Mouse (Mus musculus) forebrain, embryonic 16.5 days (tissue): ENCODE results near the gene Sorcs2. TPM values are rescaled to one million over a fixed set of nuclear protein-coding genes. Genes with fewer than 3 reads are reported as not detected.

Source experiments
- ATAC-seq: fragments of 200-750 bp; cut with Nextera tagmentation; 2 replicates; pipeline ENCODE4 v1.8.0; 2017; ENCODE audit warnings: mild to moderate bottlenecking, moderate library complexity
- H3K27ac ChIP-seq: fragments of 300-500 bp; sonication (generic); 2 replicates; pipeline ENCODE4 v1.5.1; 2014; ENCODE audit warnings: low read length, control low read depth
- H3K27me3 ChIP-seq: fragments of 300-500 bp; sonication (generic); replicated peaks from 2 replicates; pipeline ENCODE4 v1.6.1; 2014; ENCODE audit warnings: low read length; ENCODE audit not compliant: control insufficient read depth, insufficient read depth
- H3K36me3 ChIP-seq: fragments of 300-500 bp; sonication (generic); 2 replicates; pipeline ENCODE4 v1.6.1; 2014; ENCODE audit not compliant: control insufficient read depth, insufficient read depth
- H3K4me1 ChIP-seq: fragments of 300-500 bp; sonication (generic); replicated peaks from 2 replicates; pipeline ENCODE4 v1.6.1; 2014; ENCODE audit warnings: low read length; ENCODE audit not compliant: control insufficient read depth, insufficient read depth
- H3K4me2 ChIP-seq: fragments of 300-500 bp; sonication (generic); 2 replicates; pipeline ENCODE4 v1.6.1; 2014; ENCODE audit warnings: mild to moderate bottlenecking, low read length, control low read depth
- H3K4me3 ChIP-seq: fragments of 300-500 bp; sonication (generic); replicated peaks from 2 replicates; pipeline ENCODE4 v1.5.1; 2014; ENCODE audit warnings: mild to moderate bottlenecking, low read length, control low read depth
- H3K9ac ChIP-seq: fragments of 300-500 bp; sonication (generic); replicated peaks from 2 replicates; pipeline ENCODE4 v1.6.1; 2014; ENCODE audit warnings: low read depth, low read length, control low read depth
- H3K9me3 ChIP-seq: fragments of 300-500 bp; sonication (generic); 2 replicates; pipeline ENCODE4 v1.6.1; 2016; ENCODE audit warnings: low read length; ENCODE audit not compliant: control insufficient read depth
- WGBS: fragments of 180-500 bp; shearing (Covaris S2); extraction: QIAGEN DNeasy Blood & Tissue Kit; methylation state at CpG from one replicate; pipeline ENCODE4 v1.1.7; 2014; 5-methylcytosine and 5-hydroxymethylcytosine counted together
- polyA plus RNA-seq: library from polyadenylated mRNA; unstranded; fragments of >200 nt; fragmentation: Nextera tagmentation; extraction: Ambion mirVana; gene quantifications from 2 replicates; pipeline ENCODE4 v1.2.1, GENCODE M21; 2015

The Sorcs2 gene
- polyA plus RNA-seq, 1 experiment from 2014 or later, result 7.0 TPM

GRCm38 (mm10) chr5:36083869-36084565 lies 313.9 kb downstream of the Sorcs2 start:
- Histone ChIP-seq H3K4me3 (no peak overlapping the region), H3K4me1 (peaks cover 11% of the 10 kb centered on the region), H3K9ac (no peak overlapping the region), H3K4me2 (no peak overlapping the region), H3K27me3 (no peaks in the 10 kb centered on the region), H3K9me3 (no peaks in the 10 kb centered on the region), H3K36me3 (no peaks in the 10 kb centered on the region), H3K27ac (no peak overlapping the region)
- 82% methylated on average over 9 of the region's 9 CpGs for WGBS
- ATAC-seq, result no peak

GRCm38 (mm10) chr5:36081021-36081420 lies 316.9 kb downstream of the Sorcs2 start:
- WGBS, result 60% methylated on average over 8 of the region's 8 CpGs
- no peak overlapping the region for H3K27ac ChIP-seq
- H3K4me1 ChIP-seq, result peaks cover 11% of the 10 kb centered on the region
- no peaks in the 10 kb centered on the region for H3K27me3 ChIP-seq
- no peak overlapping the region for H3K9ac ChIP-seq
- no peaks in the 10 kb centered on the region for H3K36me3 ChIP-seq
- H3K4me3 ChIP-seq, result no peak overlapping the region
- H3K9me3 ChIP-seq, result no peaks in the 10 kb centered on the region
- ATAC-seq, result no peak
- no peak overlapping the region for H3K4me2 ChIP-seq

- Histone ChIP-seq H3K27me3 (no peaks in the 10 kb centered on the region), H3K4me1 (no peaks in the 10 kb centered on the region), H3K27ac (no peak overlapping the region), H3K9ac (no peak overlapping the region), H3K4me3 (no peak overlapping the region), H3K4me2 (no peak overlapping the region), H3K36me3 (no peaks in the 10 kb centered on the region), H3K9me3 (no peaks in the 10 kb centered on the region)
- 39% methylated on average over 5 of the region's 5 CpGs for WGBS
- no peak for ATAC-seq
Observed at GRCm38 (mm10) chr5:36075172-36076074, 322.5 kb downstream of the Sorcs2 start.

- H3K9me3 ChIP-seq, result no peaks in the 10 kb centered on the region
- peak; percentile 49; the same call in 1 of the 2 replicates for ATAC-seq
- H3K36me3 ChIP-seq, result no peaks in the 10 kb centered on the region
- no peak overlapping the region for H3K27ac ChIP-seq
- H3K4me2 ChIP-seq, result no peak overlapping the region
- H3K9ac ChIP-seq, result no peak overlapping the region
- no peak overlapping the region for H3K4me3 ChIP-seq
- no peaks in the 10 kb centered on the region for H3K27me3 ChIP-seq
- WGBS, result 31% methylated on average over 6 of the region's 6 CpGs
- H3K4me1 ChIP-seq, result peaks cover 6% of the 10 kb centered on the region
Observed at GRCm38 (mm10) chr5:36069503-36070360, 328.2 kb downstream of the Sorcs2 start.

GRCm38 (mm10) chr5:36067651-36068181 lies 330.2 kb downstream of the Sorcs2 start:
- no peaks in the 10 kb centered on the region for H3K27me3 ChIP-seq
- no peak overlapping the region for H3K4me3 ChIP-seq
- H3K9me3 ChIP-seq, result no peaks in the 10 kb centered on the region
- WGBS, result 17% methylated on average over 8 of the region's 8 CpGs
- no peak overlapping the region for H3K27ac ChIP-seq
- no peak overlapping the region for H3K9ac ChIP-seq
- no peak for ATAC-seq
- peaks cover 6% of the 10 kb centered on the region for H3K4me1 ChIP-seq
- H3K4me2 ChIP-seq, result no peak overlapping the region
- H3K36me3 ChIP-seq, result no peaks in the 10 kb centered on the region

DNA sequence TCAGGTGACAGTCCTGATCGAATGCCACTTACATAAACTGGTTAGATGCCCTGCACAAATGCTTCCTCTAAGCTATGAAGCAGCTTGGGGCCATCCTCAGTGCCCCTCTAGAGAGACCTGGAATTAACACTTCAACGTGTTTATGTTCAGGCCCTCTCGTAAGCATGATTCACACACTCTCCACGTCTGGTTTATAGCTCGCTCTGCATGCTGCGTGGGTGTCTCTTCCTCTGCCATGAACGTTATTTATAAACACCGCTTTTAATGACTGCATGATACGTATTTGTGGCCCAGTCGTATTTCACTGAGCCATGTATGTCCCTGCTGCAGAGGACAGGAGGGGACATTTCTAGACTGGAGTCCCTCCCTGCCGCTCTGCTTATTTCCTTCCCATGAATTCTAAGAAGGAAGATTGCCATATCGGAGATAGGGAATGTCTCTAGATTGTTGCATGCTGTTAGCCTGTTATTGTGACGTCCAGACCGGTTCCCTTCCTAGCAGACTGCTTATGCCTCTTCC lies 340.1 kb downstream of the Sorcs2 start:
- no peak for ATAC-seq
- H3K4me1 ChIP-seq, result no peaks in the 10 kb centered on the region
- no peaks in the 10 kb centered on the region for H3K9me3 ChIP-seq
- no peaks in the 10 kb centered on the region for H3K27me3 ChIP-seq
- no peak overlapping the region for H3K4me2 ChIP-seq
- no peak overlapping the region for H3K27ac ChIP-seq
- WGBS, result 91% methylated on average over 14 of the region's 14 CpGs
- H3K9ac ChIP-seq, result no peak overlapping the region
- H3K4me3 ChIP-seq, result no peak overlapping the region
- H3K36me3 ChIP-seq, result no peaks in the 10 kb centered on the region

DNA sequence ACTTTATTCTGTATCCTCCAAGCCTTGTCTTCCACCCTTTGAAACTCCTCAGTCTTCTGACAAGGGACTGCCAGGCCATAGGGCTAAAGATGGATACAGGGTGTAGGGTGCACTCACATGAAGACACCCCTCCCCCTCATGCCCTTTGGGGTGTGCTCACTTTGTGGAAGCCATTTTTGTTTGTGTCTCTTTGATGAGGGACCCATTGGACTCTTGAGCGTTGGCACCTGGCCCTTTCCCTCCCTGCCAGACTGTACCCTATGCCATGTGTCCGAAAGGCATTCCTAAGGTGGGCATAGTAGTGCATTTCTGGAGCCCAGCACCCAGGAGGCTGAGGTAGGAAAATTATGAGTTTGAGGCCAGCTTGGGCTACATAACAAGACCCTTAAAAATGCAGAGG lies 341.0 kb downstream of the Sorcs2 start:
- H3K9me3 ChIP-seq, result no peaks in the 10 kb centered on the region
- no peak overlapping the region for H3K27ac ChIP-seq
- H3K27me3 ChIP-seq, result no peaks in the 10 kb centered on the region
- no peaks in the 10 kb centered on the region for H3K4me1 ChIP-seq
- no peak overlapping the region for H3K4me3 ChIP-seq
- no peak for ATAC-seq
- no peak overlapping the region for H3K4me2 ChIP-seq
- H3K36me3 ChIP-seq, result no peaks in the 10 kb centered on the region
- WGBS, result 96% methylated on average over 2 of the region's 2 CpGs
- no peak overlapping the region for H3K9ac ChIP-seq

DNA sequence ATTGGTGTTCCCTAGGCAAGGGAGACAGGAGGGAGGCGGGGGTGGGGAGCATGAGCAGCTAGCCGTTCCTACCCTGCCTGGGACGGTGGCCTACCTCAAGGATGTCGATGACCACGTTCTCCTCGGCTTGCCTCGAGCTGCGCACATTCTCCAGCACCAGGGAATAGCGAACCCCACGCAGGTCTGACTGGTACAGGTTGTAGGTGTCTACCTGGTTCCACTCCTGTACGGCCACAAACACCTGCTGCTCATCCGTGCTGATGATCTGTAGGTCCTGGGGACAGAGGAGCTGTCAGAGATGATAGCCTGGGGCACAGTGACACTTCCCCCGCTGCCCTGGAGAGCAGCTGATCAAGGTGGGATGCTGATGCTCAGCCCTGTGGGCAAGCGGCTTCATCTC lies 342.1 kb downstream of the Sorcs2 start:
- no peaks in the 10 kb centered on the region for H3K4me1 ChIP-seq
- H3K27ac ChIP-seq, result no peak overlapping the region
- H3K36me3 ChIP-seq, result no peaks in the 10 kb centered on the region
- H3K27me3 ChIP-seq, result no peaks in the 10 kb centered on the region
- no peak overlapping the region for H3K4me3 ChIP-seq
- WGBS, result 83% methylated on average over 14 of the region's 14 CpGs
- no peak overlapping the region for H3K9ac ChIP-seq
- no peaks in the 10 kb centered on the region for H3K9me3 ChIP-seq
- H3K4me2 ChIP-seq, result no peak overlapping the region
- no peak for ATAC-seq
